Mouse (Mus musculus) lung, postnatal 14 days (tissue): Measurements from ENCODE around the gene Dennd6b.

Source experiments
- DNase-seq: peaks from one replicate; pipeline ENCODE4 v3.0.0; 2021

Gene Dennd6b

GRCm38 (mm10) chr15:89196313-89196706, at the start of gene Dennd6b:
Gene Dennd6b, minus strand, starts transcription at chr15:89196496.
- peak; percentile 97 for DNase-seq

DNA sequence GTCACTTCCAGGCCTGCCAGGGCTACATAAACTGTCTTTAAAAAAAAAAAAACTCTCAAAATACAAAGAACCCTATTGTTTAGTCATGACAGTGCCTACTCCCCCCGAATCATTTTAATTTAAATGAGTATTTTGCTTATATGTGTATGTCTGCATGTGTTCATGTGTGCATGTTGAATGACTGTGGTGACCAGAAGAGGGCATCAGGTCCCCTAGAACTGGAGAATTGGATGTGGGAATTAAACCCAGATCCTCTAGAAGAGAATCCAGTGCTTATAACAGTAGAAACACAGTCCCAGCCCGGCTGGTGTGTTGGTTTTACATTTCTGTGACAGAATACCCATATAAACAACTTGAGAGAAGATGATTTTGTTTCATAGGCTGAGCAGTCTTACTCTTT, 44.7 kb upstream of the Dennd6b start:
- no peak for DNase-seq

- no peak for DNase-seq
Observed at GRCm38 (mm10) chr15:89239751-89240392, 43.6 kb upstream of the Dennd6b start.

DNA sequence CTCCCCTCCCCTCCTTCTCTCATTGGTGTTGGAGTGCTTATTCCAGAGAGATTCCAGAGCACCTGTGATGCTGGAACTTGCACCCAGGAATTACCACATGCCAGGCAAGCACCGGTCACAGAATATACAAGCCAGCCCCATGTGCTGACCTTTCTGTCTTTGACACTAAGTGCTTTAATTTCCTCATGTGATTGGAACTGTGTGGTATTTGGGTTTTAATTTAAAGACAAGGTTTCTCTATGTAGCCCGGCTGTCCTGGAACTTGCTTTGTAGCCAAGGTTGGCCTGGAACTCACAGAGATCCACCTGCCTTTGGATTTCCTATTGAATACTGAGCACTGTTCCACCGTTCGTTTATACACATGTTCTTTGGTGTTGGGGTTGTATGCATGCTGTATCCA, 37.8 kb upstream of the Dennd6b start:
- DNase-seq = no peak

- DNase-seq = peak; percentile 6
Observed at GRCm38 (mm10) chr15:89233586-89233985, 37.3 kb upstream of the Dennd6b start.

GRCm38 (mm10) chr15:89215611-89216233, 19.4 kb upstream of the Dennd6b start:
- no peak for DNase-seq

DNA sequence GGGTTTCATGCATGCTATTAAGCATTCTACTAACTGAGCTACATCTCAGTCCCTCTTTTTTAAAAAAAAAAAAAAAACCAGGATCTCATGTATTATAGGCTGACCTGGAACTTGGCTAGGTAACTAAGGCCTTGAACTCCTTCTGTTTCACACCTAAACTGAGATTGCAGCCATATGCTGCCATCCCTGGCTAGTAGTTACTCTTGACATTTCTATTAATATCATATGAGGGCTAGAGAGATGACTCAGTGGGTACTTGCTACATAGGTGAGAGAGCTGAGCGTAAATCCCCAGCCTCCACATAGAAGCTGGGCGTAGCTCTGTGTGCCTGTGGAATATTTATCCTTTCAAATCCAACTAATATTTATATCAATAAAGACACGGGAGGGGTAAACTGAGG, 18.7 kb upstream of the Dennd6b start:
- DNase-seq = no peak

DNA sequence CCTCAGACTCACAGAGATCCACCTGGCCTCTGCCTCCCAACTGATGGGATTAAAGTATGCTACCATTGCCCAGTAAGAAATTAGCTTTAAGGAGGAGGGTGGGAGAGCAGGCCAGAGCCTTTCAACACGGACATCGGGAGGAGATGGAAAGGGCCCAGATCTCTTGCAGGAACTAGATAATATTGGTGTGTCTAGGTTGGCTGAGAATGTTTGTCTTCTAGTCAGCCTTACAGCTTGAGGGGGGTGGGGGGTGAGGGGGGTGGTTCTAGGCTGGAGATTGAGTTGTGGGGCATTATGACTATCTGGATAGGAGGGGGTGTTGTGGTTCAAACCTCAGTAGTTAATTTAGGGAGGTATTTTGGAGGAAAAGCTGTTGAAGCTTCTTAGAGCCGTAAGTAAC, 17.2 kb upstream of the Dennd6b start:
- DNase-seq = no peak

GRCm38 (mm10) chr15:89212495-89212894, 16.2 kb upstream of the Dennd6b start:
- no peak for DNase-seq

DNA sequence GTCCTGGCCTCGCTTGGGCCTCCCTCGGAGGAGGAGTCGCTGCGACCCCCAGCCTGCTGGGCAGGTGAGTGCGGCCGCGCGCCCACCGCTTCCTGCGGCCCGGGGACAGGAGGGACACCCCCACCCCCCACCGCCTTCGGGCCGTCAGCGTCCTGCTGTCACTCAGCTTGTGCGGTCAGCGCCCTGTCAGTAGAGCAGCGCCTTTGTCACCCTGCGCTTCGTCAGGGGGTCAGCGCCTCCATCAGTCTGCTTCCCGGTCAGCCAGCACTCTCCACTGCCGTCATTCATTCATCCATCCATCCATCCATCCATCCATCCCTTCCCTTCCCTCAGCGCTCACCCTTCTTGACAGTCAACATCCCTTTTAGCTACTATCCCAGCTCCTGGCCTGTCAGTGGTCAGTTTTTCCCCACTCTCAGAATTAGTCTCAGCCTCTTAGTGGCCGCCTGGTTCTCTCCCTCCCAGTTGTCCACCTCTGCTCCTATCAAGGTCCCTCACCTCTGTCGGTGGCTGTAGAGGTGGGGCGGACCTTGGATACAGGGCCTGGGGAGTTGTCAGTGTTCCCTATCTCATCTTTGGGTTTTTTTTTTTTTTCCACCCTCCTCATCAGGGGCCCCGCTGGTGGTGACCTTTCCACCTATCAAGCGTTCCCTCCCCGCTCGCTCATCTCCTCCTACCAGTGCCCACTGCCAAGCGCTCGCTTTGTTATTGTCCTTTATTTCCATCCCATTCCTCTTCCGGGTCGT, 15.6 kb upstream of the Dennd6b start:
- DNase-seq = peak; percentile 35

DNA sequence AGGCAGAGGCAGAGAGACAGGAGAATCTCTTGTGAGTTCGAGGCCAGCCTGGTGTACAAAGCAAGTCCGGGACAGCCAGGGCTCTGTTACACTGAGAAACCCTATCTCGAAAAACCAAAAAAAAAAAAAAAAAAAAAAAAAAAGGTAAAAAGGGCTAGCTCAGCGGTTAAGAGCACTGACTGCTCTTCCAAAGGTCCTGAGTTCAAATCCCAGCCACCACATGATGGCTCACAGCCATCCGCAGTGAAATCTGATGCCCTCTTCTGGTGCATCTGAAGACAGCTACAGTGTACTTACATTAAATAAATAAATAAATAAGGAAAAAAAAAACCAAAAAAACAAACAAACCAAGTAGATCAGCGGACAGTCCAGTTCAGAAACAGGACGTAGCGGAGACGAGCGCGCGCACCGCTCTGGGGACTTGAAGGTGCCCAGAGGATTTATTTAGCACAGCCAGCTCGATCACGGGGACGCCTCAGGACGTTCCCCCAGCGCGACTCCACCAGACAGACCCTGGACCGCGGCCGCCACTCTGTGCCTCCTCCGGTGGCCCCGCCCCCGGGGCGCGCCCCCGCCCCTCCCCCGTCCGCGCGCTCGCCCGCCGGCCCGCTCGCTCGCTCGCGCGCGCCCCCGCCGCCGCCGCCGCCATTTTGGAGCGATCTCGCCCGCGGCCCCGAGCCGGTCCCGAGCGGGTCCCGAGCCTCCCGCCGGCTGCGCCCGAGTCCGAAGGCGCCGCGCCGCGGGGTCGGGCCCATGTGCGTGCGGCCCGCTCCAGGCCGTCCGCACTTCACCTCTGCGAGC, 14.8 kb upstream of the Dennd6b start, which contains the start of gene Ppp6r2:
Gene Ppp6r2, plus strand, starts transcription at position 639 of the 801 bp plus-strand sequence.
- DNase-seq = peak; percentile 84

- peak; percentile 93 for DNase-seq
Observed at GRCm38 (mm10) chr15:89209886-89210761, 13.8 kb upstream of the Dennd6b start.

DNA sequence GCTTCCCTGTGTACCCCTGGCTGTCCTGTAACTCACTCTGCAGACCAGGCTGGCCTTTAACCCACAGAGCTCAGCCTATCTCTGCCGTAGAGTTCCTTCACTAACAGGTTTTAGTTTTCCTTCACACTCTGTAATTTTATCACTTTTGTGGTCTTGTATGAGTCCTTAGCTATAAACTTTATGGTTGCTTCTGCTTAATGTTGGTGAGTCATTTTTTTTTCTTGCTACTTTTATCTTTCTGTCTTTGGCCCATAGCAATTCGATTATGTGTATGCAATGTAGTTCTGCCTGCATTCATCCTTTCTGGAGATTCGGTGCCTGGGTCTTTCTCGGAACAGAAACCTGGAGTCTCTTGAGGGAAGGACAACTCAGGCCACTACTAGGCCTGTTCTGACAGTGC, 11.2 kb upstream of the Dennd6b start:
- DNase-seq = no peak

DNA sequence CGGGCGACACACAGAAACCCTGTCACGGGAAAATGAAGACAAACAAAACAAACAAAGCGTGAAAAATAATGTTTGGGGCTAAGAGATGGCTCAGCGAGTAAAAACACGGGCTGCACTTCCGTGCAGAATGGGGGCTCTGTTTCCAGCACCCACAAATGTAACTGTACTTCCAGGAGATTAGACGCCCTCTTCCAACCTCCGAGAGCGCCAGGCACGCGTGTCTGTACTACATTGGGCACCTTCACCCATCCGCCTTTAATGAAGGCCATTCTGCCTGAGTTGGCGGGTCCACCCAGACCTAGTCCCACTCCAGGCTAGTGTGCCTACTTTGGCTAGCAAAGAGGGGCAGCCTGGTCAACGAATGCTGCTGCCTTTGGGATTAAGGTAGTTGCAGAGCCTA, 760 bp upstream of the Dennd6b start:
- no peak for DNase-seq

DNA sequence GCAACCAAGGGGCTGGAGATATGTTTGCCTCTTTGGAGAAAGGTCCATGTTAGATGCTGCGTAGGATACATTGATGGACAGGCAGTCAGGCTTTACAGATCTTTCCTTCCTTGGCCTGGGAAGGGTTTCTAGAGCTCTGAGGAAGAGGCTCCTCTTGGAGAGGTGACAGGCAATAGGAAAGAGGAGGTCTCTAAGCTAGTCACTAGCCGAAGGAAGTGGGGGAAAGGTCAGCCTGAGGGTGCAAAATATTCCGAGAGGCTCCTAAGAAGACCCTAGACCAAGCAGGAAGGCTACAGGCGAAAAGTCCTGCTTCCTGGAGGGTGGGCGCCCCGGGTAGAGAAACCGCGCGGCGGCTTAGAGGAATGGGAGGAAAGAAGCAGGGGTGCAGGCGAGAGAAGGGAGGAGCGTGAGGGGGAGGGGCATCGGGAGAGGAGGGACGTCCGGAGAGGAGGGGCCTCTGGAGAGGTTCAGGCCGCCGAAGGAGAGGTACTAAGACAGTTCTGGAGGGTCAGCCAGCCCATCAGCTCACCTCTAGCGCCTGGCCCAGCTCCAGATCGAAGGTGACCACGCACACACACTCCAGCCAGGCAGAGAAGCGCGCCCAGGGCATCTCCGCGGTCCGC, 495 bp downstream of the Dennd6b start:
- DNase-seq = peak; percentile 95

GRCm38 (mm10) chr15:89195261-89195681, 1.0 kb downstream of the Dennd6b start:
- DNase-seq = no peak

DNA sequence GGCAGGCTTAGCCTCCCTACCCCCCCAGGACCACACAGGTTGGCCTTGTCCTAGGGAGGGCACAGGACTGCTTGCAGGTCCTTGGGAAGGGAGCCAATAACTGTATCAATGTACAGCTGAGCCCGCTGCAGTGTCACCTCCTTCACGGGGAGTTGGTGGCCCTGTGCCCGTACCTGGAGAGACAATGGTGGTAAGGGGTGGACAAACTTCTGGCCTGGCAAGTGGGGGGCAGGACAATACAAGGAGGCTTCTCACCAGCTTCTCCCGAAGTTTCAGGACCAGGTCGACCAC, 11.4 kb downstream of the Dennd6b start:
- no peak for DNase-seq

DNA sequence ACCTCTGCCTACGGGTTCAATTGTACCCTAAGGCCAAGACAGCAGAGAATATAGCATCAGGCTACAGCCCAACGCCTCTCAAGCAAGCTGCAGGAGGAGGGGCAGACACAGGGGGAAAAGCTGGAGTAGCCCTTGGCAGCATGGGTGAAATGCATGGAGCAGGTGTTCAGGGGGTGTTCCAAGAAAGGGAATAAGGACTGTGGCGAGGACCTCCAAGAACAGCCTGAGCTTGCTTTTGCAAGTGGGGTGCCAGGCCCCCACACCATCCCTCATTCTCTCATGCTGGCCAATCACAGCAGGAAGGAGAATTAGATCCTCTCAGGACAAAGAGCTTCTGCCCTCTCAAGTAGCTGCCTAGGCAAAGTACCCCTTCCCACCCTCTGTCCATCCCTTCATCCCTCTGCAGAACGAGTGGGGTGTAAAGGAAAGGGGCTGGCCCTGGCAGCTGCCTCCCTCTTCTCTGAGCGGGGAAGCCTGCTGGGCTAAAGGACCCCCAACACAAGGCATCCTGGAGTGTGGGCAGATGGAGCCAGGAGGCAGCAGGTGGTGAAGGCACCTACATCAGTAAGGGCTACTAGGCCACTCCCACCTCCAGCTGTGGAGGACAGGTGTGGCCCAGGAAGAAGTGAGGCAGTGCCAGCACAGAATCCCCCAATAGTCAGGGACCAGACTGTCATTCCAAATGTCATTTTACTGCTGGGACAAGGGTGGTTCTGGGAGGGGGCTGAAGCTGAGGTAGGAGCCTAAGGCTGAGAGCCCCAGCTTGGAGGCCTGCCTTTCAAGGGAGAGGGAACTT, 12.0 kb downstream of the Dennd6b start:
- DNase-seq = no peak

DNA sequence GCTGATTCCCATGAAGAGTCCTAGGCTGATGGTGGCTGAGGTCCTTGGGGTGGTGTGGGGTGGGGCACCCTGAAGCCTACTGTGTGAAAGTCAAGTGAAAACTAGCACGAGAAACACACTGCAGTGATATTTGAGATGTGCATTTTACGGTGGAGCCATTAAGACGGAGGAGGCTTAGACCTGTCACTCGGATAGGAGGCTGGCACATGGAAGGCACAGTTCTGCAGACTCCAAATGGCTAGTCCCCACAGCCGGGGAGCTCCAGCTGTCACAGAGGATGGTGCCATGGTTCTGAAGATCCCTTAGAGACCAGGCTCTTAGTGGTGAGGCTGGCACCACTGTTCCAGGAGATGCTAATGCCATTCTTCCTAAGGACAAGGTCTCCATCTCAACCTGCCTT, 13.5 kb downstream of the Dennd6b start:
- DNase-seq = no peak

GRCm38 (mm10) chr15:89182328-89182741, 14.0 kb downstream of the Dennd6b start:
- peak; percentile 39 for DNase-seq
